Mouse (Mus musculus) E14TG2a.4 (cell line): ENCODE results near the gene Fxyd5.
A peak's percentile ranks its signal among the peaks of the same experiment; 100 is the strongest.

Experiments used
- H3K27me3 ChIP-seq: 2 replicates; pipeline ENCODE4 v1.6.1; 2014; ENCODE audit warnings: low read length, control low read depth; ENCODE audit not compliant: insufficient read depth
- H3K36me3 ChIP-seq: 2 replicates; pipeline ENCODE4 v1.6.1; 2014; ENCODE audit warnings: low read length, control low read depth; ENCODE audit not compliant: insufficient read depth
- H3K4me1 ChIP-seq: replicated peaks from 2 replicates; pipeline ENCODE4 v1.6.1; 2014; ENCODE audit warnings: low read depth, low read length, control low read depth
- H3K4me3 ChIP-seq: replicated peaks from 2 replicates; pipeline ENCODE4 v1.5.1; 2014; ENCODE audit warnings: mild to moderate bottlenecking, low read length
- H3K9me3 ChIP-seq: 2 replicates; pipeline ENCODE4 v1.6.1; 2014; ENCODE audit warnings: low read length, control low read depth
- CTCF ChIP-seq: conservative IDR thresholded peaks from 2 replicates; pipeline ENCODE4 v1.5.1; 2014; ENCODE audit warnings: low read length
- NANOG ChIP-seq: IDR thresholded peaks from 2 replicates; pipeline ENCODE4 v1.6.1; 2014; ENCODE audit warnings: borderline replicate concordance, low read length, mixed read lengths
- POU5F1 ChIP-seq: IDR thresholded peaks from 2 replicates; pipeline ENCODE4 v1.6.1; 2014; ENCODE audit warnings: low read length, borderline replicate concordance

The Fxyd5 gene

GRCm38 (mm10) chr7:31082106-31082505 is 39.8 kb upstream of the Fxyd5 start:
- H3K27me3 ChIP-seq, result 0 out of 2 replicates have a peak, but pooled peaks cover 4% of the 10 kb centered on the region
- 0 out of 2 replicates have a peak, but pooled peaks cover 3% of the 10 kb centered on the region for H3K9me3 ChIP-seq
- no peaks in the 10 kb centered on the region for H3K36me3 ChIP-seq
- H3K4me3 ChIP-seq, result no peak overlapping the region
- H3K4me1 ChIP-seq, result peaks cover 51% of the 10 kb centered on the region
- TF ChIP-seq CTCF (no peak), NANOG (no peak), POU5F1 (no peak)

GRCm38 (mm10) chr7:31081106-31081505 is 38.8 kb upstream of the Fxyd5 start:
- peaks cover 4% of the 10 kb centered on the region; the same call in 1 of the 2 replicates for H3K27me3 ChIP-seq
- 0 out of 2 replicates have a peak, but pooled peaks cover 3% of the 10 kb centered on the region for H3K9me3 ChIP-seq
- peaks cover 47% of the 10 kb centered on the region for H3K4me1 ChIP-seq
- TF ChIP-seq NANOG (no peak), POU5F1 (no peak), CTCF (no peak)
- no peaks in the 10 kb centered on the region for H3K36me3 ChIP-seq
- H3K4me3 ChIP-seq, result no peak overlapping the region

DNA sequence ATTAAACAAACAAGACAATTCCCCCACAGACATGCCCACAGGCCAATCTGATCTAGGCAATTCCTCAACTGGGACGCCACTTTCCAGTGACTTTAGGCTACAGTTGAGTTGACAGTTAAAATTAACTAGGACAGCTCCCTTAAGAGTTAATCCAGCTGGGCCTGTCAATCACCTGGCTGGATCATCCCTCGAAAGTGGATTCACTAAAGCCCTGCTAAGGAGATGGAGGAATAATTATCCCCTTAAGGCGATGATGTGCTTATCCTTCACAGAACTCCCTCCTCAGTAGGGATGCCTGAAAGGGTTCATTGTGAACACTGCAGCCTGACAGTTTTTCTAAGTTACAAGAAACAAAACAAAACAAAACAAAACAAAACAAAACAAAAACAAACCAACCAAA is 38.3 kb upstream of the Fxyd5 start:
- H3K4me3 ChIP-seq, result no peak overlapping the region
- H3K4me1 ChIP-seq, result peaks cover 42% of the 10 kb centered on the region
- no peaks in the 10 kb centered on the region for H3K36me3 ChIP-seq
- peaks cover 4% of the 10 kb centered on the region; the same call in 1 of the 2 replicates for H3K27me3 ChIP-seq
- TF ChIP-seq POU5F1 (no peak), CTCF (no peak), NANOG (no peak)
- 0 out of 2 replicates have a peak, but pooled peaks cover 3% of the 10 kb centered on the region for H3K9me3 ChIP-seq

GRCm38 (mm10) chr7:31079670-31080069 is 37.4 kb upstream of the Fxyd5 start:
- Histone ChIP-seq H3K4me1 (peaks cover 33% of the 10 kb centered on the region), H3K36me3 (no peaks in the 10 kb centered on the region), H3K27me3 (peaks cover 4% of the 10 kb centered on the region; the same call in 1 of the 2 replicates), H3K9me3 (0 out of 2 replicates have a peak, but pooled peaks cover 3% of the 10 kb centered on the region), H3K4me3 (no peak overlapping the region)
- no peak for TF ChIP-seq POU5F1
- no peak for TF ChIP-seq NANOG
- no peak for TF ChIP-seq CTCF

GRCm38 (mm10) chr7:31077885-31078445 is 35.7 kb upstream of the Fxyd5 start:
- H3K36me3 ChIP-seq, result no peaks in the 10 kb centered on the region
- no peak for TF ChIP-seq NANOG
- peak; percentile 45 for TF ChIP-seq CTCF
- no peak overlapping the region for H3K4me3 ChIP-seq
- peaks cover 4% of the 10 kb centered on the region; the same call in 1 of the 2 replicates for H3K27me3 ChIP-seq
- 0 out of 2 replicates have a peak, but pooled peaks cover 3% of the 10 kb centered on the region for H3K9me3 ChIP-seq
- peaks cover 17% of the 10 kb centered on the region for H3K4me1 ChIP-seq

- peaks cover 4% of the 10 kb centered on the region; the same call in 1 of the 2 replicates for H3K27me3 ChIP-seq
- H3K4me3 ChIP-seq, result no peak overlapping the region
- no peak for TF ChIP-seq CTCF
- TF ChIP-seq NANOG, result no peak
- no peak for TF ChIP-seq POU5F1
- 0 out of 2 replicates have a peak, but pooled peaks cover 3% of the 10 kb centered on the region for H3K9me3 ChIP-seq
- H3K36me3 ChIP-seq, result no peaks in the 10 kb centered on the region
- peaks cover 18% of the 10 kb centered on the region for H3K4me1 ChIP-seq
Observed at GRCm38 (mm10) chr7:31077470-31077869, 35.2 kb upstream of the Fxyd5 start.

DNA sequence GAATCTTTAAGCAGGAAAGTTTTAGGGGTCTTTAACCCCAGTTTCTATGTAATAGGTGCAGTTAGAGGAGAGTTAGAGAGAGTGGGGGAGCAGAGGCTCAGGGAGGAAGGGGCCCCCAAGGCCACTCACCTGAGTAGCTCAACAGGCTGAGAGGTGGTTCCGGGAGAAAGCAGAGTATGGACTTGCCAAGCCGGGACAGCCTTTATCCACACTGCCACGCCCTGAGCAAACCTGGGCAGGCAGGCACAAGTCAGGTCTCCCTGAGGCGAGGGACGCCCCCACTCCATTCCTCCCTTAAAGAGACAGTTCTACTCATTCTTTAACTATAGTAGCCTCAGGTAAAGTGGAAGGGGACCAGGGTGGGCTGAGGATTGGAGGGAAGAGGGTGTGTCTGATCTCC is 34.2 kb upstream of the Fxyd5 start, which contains the start of gene Fxyd3:
TSS of gene Fxyd3 (minus strand) at position 213 of the 400 bp plus-strand sequence.
- TF ChIP-seq NANOG (no peak), CTCF (no peak), POU5F1 (no peak)
- H3K4me3 ChIP-seq, result no peak within 1 kb of the TSS
- peaks cover 4% of the 10 kb centered on the region; the same call in 1 of the 2 replicates for H3K27me3 ChIP-seq
- H3K4me1 ChIP-seq, result peaks cover 24% of the 10 kb centered on the region
- H3K36me3 ChIP-seq, result no peaks in the 10 kb centered on the region
- 0 out of 2 replicates have a peak, but pooled peaks cover 3% of the 10 kb centered on the region for H3K9me3 ChIP-seq

GRCm38 (mm10) chr7:31074713-31075069 is 32.4 kb upstream of the Fxyd5 start:
- peaks cover 7% of the 10 kb centered on the region for H3K27me3 ChIP-seq
- no peaks in the 10 kb centered on the region for H3K36me3 ChIP-seq
- no peaks in the 10 kb centered on the region for H3K9me3 ChIP-seq
- no peak overlapping the region for H3K4me3 ChIP-seq
- peaks cover 24% of the 10 kb centered on the region for H3K4me1 ChIP-seq
- TF ChIP-seq NANOG (no peak), CTCF (no peak), POU5F1 (no peak)
